Mouse (Mus musculus) heart, adult 2 months (tissue): ENCODE measurements around the gene Bola3.

Source experiments
- CTCF ChIP-seq: fragments of 200-600 bp; IDR thresholded peaks from 2 replicates; pipeline ENCODE4 v1.8.1; 2022; ENCODE audit warnings: antibody characterized with exemption, mild to moderate bottlenecking, moderate library complexity
- EP300 ChIP-seq: fragments of 200-500 bp; IDR thresholded peaks from 2 replicates; pipeline ENCODE4 v1.6.1; 2011; ENCODE audit warnings: low read depth, low read length, control low read depth; ENCODE audit not compliant: insufficient read depth
- POLR2A ChIP-seq: fragments of 200-500 bp; IDR thresholded peaks from 2 replicates; pipeline ENCODE4 v1.6.1; 2011; ENCODE audit warnings: mild to moderate bottlenecking, low read depth, low read length, control low read depth; ENCODE audit not compliant: insufficient read depth

DNA sequence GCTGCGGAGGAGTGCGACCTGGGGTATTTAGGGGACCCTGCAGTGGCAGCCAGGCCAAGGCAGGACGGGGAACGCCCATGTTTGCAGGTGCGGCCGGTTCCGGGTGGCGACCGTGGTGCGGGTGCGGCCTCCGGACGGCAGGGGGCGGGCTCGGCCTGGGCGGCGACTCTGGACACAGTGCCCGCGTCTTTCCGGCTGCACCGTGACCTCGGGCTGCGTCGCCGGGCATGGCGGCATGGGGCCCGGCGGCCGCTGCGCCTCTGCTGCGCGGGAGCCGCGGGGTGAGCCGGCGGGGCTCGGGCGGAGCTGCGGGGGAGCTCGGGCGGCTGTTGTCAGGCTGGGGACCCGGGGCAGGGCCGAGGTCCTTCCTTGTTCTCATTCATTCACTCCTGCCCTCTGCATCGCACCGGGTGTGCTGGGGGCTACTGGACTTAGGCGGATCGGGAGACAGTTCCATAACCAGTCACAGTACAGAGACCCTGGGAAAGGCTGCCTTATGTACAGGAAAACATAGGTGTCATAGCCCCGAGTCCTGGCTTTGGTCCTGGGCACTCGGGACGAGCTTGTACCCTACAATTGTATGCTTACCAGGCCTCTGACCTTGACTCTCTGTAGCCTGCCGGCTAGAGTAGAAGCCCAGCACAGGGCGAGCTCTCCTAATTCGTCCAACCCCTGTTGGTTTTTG lies 469 bp downstream of the Bola3 start:
- TF ChIP-seq POLR2A (peak; percentile 58; the same call in 1 of the 2 replicates), CTCF (peak; percentile 98; the same call in 1 of the 2 replicates), EP300 (0 out of 2 replicates have a peak, but pooled peaks have one; percentile 38)
